Mouse (Mus musculus) MEL (cell line): ENCODE results near the gene Agpat1.

ENCODE experiments used
- CTCF ChIP-seq, 3 experiments: IDR thresholded peaks in 2 of 3; conservative IDR thresholded peaks in 1 of 3; 2 replicates each; pipeline ENCODE4 v1.5.1; 2011 to 2012; ENCODE audit warnings: low read length in 3 of 3, low read depth in 2 of 3, mild to moderate bottlenecking in 2 of 3, improper control_type of control experiment in 1 of 3, inconsistent platforms in 1 of 3, mixed read lengths in 1 of 3, moderate library complexity in 1 of 3; ENCODE audit not compliant: control insufficient read depth in 1 of 3, insufficient read depth in 1 of 3, poor library complexity in 1 of 3, severe bottlenecking in 1 of 3
- E2F4 ChIP-seq: IDR thresholded peaks from 2 replicates; pipeline ENCODE4 v1.6.1; 2011; ENCODE audit warnings: low read depth, low read length, improper control_type of control experiment, borderline replicate concordance
- GABPA ChIP-seq: IDR thresholded peaks from 2 replicates; pipeline ENCODE4 v1.6.1; 2012; ENCODE audit warnings: low read depth, mild to moderate bottlenecking, inconsistent platforms, low read length, improper control_type of control experiment, moderate library complexity
- GATA1 ChIP-seq: IDR thresholded peaks from 2 replicates; pipeline ENCODE4 v1.6.1; 2011; ENCODE audit warnings: low read depth, low read length, improper control_type of control experiment
- HCFC1 ChIP-seq: IDR thresholded peaks from 2 replicates; pipeline ENCODE4 v1.6.1; 2012; ENCODE audit warnings: low read depth, mild to moderate bottlenecking, inconsistent platforms, low read length, improper control_type of control experiment, moderate library complexity
- MXI1 ChIP-seq: IDR thresholded peaks from 2 replicates; pipeline ENCODE4 v1.6.1; 2011; ENCODE audit warnings: mild to moderate bottlenecking, low read depth, low read length, improper control_type of control experiment
- NELFE ChIP-seq: IDR thresholded peaks from 2 replicates; pipeline ENCODE4 v1.6.1; 2011; ENCODE audit warnings: low read depth, low read length, improper control_type of control experiment
- POLR2A ChIP-seq, 2 experiments: IDR thresholded peaks; 2 replicates each; pipeline ENCODE4 v1.6.1; 2011 to 2012; ENCODE audit warnings: low read length in 2 of 2, mild to moderate bottlenecking in 2 of 2, control low read depth in 1 of 2, improper control_type of control experiment in 1 of 2, low read depth in 1 of 2, moderate library complexity in 1 of 2; ENCODE audit not compliant: control insufficient read depth in 1 of 2, insufficient read depth in 1 of 2, poor library complexity in 1 of 2
- POLR2AphosphoS5 ChIP-seq: IDR thresholded peaks from 2 replicates; pipeline ENCODE4 v1.6.1; 2012; ENCODE audit warnings: low read depth, borderline replicate concordance, mild to moderate bottlenecking, inconsistent platforms, low read length, moderate library complexity, mixed read lengths
- RCOR1 ChIP-seq: IDR thresholded peaks from 2 replicates; pipeline ENCODE4 v1.6.1; 2012; ENCODE audit warnings: low read depth, mild to moderate bottlenecking, inconsistent platforms, low read length, improper control_type of control experiment
- TCF12 ChIP-seq: IDR thresholded peaks from 2 replicates; pipeline ENCODE4 v1.6.1; 2014; ENCODE audit warnings: low read depth, mild to moderate bottlenecking, inconsistent platforms, low read length, improper control_type of control experiment, moderate library complexity
- USF1 ChIP-seq: IDR thresholded peaks from 2 replicates; pipeline ENCODE4 v1.6.1; 2014; ENCODE audit warnings: low read depth, mild to moderate bottlenecking, inconsistent platforms, low read length, improper control_type of control experiment, moderate library complexity

DNA sequence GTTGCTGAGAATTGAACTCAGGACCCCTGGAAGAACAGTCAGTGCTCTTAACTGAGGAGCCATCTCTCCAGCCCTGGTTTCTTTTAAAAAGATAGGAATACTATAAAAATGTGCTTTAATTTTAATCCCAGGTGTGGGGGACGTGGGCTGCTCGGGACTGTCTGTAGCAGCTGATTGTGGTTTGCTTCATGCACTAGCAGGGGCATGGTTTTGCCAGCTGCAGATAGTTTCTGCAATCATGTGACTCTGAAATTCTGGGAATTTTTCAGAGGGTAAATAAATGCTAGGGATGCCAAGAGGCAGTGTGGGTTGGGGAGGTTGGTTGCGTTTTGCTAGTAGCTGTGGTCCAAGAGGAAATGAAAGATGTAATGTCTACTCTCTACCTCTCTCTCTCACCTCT is 37.9 kb downstream of the Agpat1 start:
- TF ChIP-seq CTCF (IDR thresholded peaks at IDR 0.05 in 2 of 3, conservative IDR thresholded peaks at IDR 0.05 in 1 of 3; ENCODE audit: control insufficient read depth in 1 of 3, insufficient read depth in 1 of 3, low read depth in 2 of 3, low read length in 3 of 3, poor library complexity in 1 of 3, severe bottlenecking in 1 of 3) (no peak), POLR2A (IDR thresholded peaks at IDR 0.05; ENCODE audit: control insufficient read depth in 1 of 2, insufficient read depth in 1 of 2, low read depth in 1 of 2, low read length in 2 of 2, poor library complexity in 1 of 2) (no peak), HCFC1 (no peak), TCF12 (no peak), GABPA (no peak), POLR2AphosphoS5 (no peak), NELFE (no peak), E2F4 (no peak), GATA1 (no peak), MXI1 (no peak), USF1 (no peak), RCOR1 (no peak)
